Mouse (Mus musculus) thymus, postnatal 4 days (tissue): Measurements from ENCODE around the gene Klhl41.

Experiments used
- DNase-seq: peaks from one replicate; pipeline ENCODE4 v3.0.0; 2021

The Klhl41 gene

GRCm38 (mm10) chr2:69684488-69684887, 14.6 kb downstream of the Klhl41 start:
- no peak for DNase-seq

GRCm38 (mm10) chr2:69690214-69690613, 20.3 kb downstream of the Klhl41 start:
- DNase-seq, result no peak

GRCm38 (mm10) chr2:69690843-69691242, 20.9 kb downstream of the Klhl41 start:
- DNase-seq, result no peak

GRCm38 (mm10) chr2:69693501-69693900, 23.6 kb downstream of the Klhl41 start:
- DNase-seq, result no peak

GRCm38 (mm10) chr2:69700446-69700845, 30.5 kb downstream of the Klhl41 start:
- no peak for DNase-seq

GRCm38 (mm10) chr2:69712171-69712570, 42.3 kb downstream of the Klhl41 start:
- DNase-seq, result no peak

GRCm38 (mm10) chr2:69712981-69713625, 43.2 kb downstream of the Klhl41 start, which contains the start of gene Fastkd1:
Gene Fastkd1, minus strand, starts transcription at chr2:69713516.
- DNase-seq, result peak; percentile 82

- no peak for DNase-seq
Measured at GRCm38 (mm10) chr2:69713626-69714014, 43.7 kb downstream of the Klhl41 start.

GRCm38 (mm10) chr2:69714126-69714525, 44.2 kb downstream of the Klhl41 start:
- no peak for DNase-seq

- no peak for DNase-seq
Measured at GRCm38 (mm10) chr2:69716483-69716882, 46.6 kb downstream of the Klhl41 start.

GRCm38 (mm10) chr2:69719121-69719520, 49.2 kb downstream of the Klhl41 start:
- no peak for DNase-seq

- no peak for DNase-seq
Measured at GRCm38 (mm10) chr2:69722273-69722649, 52.3 kb downstream of the Klhl41 start, which contains the start of gene Ppig. Gene Ppig, plus strand, starts transcription at chr2:69722545.

GRCm38 (mm10) chr2:69722650-69723518, 53.0 kb downstream of the Klhl41 start:
- DNase-seq, result peak; percentile 94

- DNase-seq, result no peak
Measured at GRCm38 (mm10) chr2:69723519-69723825, 53.6 kb downstream of the Klhl41 start.
